Mouse (Mus musculus): ENCODE measurements at regions not wholly inside any gene's neighbourhood (a gene's known extent, or its start where the extent isn't known, plus 50 kb on each side); places are given as distances from the start of the nearest gene placed in this dataset.
"Not testable (repeated sequence)": the region's sequence is repeated elsewhere in the genome, so short reads cannot be mapped to it uniquely, and the experiment has no call there.

- no peak for ATAC-seq
Measured at GRCm38 (mm10) chr10:15321480-15321879, 603.5 kb upstream of the Gje1 start.

- no peak for ATAC-seq
Measured at GRCm38 (mm10) chr10:15317017-15317607, 599.1 kb upstream of the Gje1 start.

GRCm38 (mm10) chr10:15310650-15311049, 592.6 kb upstream of the Gje1 start:
- no peak for ATAC-seq

GRCm38 (mm10) chr10:15305811-15306473, 587.9 kb upstream of the Gje1 start:
- no peak for ATAC-seq

GRCm38 (mm10) chr10:15300199-15301085, 582.4 kb upstream of the Gje1 start:
- ATAC-seq: peak; percentile 77

- no peak for ATAC-seq
Measured at GRCm38 (mm10) chr10:15299331-15300198, 581.6 kb upstream of the Gje1 start.

GRCm38 (mm10) chr10:15297257-15297656, 579.2 kb upstream of the Gje1 start:
- no peak for ATAC-seq

GRCm38 (mm10) chr10:15294125-15294524, 576.1 kb upstream of the Gje1 start:
- no peak for ATAC-seq

- not testable (repeated sequence) for ATAC-seq
Measured at GRCm38 (mm10) chr10:15263337-15263736, 545.3 kb upstream of the Gje1 start.

GRCm38 (mm10) chr10:15262282-15262681, 544.3 kb upstream of the Gje1 start:
- not testable (repeated sequence) for ATAC-seq

- no peak for ATAC-seq
Measured at GRCm38 (mm10) chr10:15249402-15250086, 531.5 kb upstream of the Gje1 start.

- no peak for ATAC-seq
Measured at GRCm38 (mm10) chr10:15248899-15249298, 530.9 kb upstream of the Gje1 start.

GRCm38 (mm10) chr10:15244376-15245262, 526.6 kb upstream of the Gje1 start:
- ATAC-seq: no peak

GRCm38 (mm10) chr10:15243460-15243859, 525.4 kb upstream of the Gje1 start:
- no peak for ATAC-seq

- no peak for ATAC-seq
Measured at GRCm38 (mm10) chr10:15218883-15219282, 500.9 kb upstream of the Gje1 start.

- no peak for ATAC-seq
Measured at GRCm38 (mm10) chr10:15179585-15179984, 461.6 kb upstream of the Gje1 start.

GRCm38 (mm10) chr10:15174421-15174820, 456.4 kb upstream of the Gje1 start:
- no peak for ATAC-seq

- no peak for ATAC-seq
Measured at GRCm38 (mm10) chr10:15172558-15172957, 454.5 kb upstream of the Gje1 start.

GRCm38 (mm10) chr10:15140703-15141102, 422.7 kb upstream of the Gje1 start:
- ATAC-seq: no peak

Measured in inflammation-experienced regulatory T-cells, adult 6 months (primary cell).